Mouse (Mus musculus) MEL-GATA-1-ER (cell line): ENCODE measurements around the gene Sgms2.
"Not testable (repeated sequence)": the region's sequence is repeated elsewhere in the genome, so short reads cannot be mapped to it uniquely, and the experiment has no call there.

Experiments
- DNase-seq: peaks from one replicate; pipeline ENCODE4 v3.0.0-alpha.2; 2012; ENCODE audit warnings: low read depth; ENCODE audit errors: extremely low read depth

Sgms2 gene

DNA sequence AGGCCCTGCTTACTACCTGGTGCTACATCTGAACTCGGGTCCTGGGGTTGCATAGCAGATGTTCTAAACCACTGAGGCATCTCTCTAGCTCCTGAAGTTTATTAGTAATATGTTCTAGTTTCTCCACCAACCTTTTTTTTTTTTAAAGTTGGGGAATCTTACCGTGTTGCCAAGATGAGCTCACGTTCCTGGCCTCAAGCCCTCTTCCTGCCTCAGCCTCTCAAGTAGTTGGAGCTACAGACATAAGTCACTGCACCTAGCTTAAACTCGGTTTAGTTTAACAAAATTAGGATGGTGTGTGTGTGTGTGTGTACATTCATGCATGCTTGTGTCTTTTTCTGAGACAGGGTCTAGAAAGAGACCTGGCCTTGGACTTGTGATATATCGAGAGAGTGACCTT, 132.2 kb downstream of the Sgms2 start:
- no peak for DNase-seq

DNA sequence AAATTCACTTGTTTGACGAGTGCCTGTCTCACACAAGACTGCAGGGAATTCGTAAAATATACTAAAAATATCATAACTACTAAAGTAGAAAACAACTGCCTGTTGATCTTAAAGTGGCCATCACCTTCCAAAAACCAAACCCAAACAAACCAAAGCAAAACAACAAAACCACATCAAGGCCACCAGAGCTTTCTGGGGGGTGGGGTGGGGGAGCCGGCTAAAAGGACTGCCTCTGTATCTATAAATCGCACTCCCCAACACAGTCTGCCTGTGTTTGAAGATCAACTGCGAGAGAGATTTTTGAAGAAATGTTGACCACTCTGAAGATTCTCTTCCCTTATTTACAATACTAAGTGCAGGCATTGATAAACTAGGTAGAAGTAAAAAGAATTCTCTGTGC, 133.0 kb downstream of the Sgms2 start:
- no peak for DNase-seq

DNA sequence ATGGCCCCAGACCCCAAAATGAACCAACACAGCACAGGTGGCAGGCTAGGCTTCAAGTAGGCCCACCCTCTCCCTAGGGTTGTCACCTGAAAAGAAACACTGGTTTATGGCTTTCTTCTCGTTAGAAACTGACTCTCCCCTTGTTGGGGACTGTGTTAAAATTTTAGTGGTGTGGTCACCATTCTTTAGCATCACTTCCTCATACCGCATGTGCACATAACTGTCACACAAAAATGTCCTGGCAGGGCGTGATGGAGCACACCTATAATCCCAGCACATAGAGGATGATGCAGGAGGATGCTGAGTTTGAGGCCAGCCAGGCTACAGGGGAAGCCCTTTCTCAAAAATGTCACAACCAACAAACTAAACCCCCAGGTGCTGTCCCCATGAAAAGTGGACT, 133.6 kb downstream of the Sgms2 start:
- no peak for DNase-seq

DNA sequence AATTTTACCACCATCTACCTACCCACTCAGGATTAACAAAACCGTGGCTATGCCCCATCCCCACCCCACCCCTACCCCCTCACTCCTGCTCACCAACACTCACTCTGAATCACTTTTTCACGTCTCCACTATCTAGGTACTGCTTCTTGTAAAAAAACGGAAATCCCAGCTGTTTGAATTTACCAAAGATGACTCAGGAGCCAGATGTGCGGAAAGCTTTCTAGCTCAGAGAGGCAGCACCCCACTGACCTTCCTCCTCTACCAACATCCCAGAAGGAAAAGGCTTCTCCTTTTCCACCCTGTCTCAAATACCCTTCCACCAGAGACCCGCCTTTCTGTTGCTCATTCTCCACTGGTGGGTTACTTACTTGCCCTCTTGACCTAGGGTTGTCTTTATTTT, 135.2 kb downstream of the Sgms2 start:
- DNase-seq: no peak

DNA sequence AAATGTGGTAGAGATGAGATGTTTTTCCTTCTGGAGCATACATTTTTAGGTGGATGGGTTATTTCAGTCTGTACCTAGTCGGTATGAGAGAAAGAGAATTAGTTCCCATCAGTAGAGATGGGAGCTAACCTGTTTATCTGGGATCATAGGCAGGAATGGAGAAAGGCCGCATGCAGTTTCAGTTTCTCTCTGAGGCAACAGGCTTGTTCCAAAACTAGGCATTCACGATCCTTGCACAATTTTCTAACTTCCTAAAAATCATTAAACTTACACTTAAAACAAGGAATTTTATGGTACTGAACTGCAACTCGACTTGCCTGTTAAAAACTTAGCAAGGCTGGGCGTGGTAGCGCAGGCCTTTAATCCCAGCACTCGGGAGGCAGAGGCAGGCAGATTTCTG, 140.7 kb downstream of the Sgms2 start:
- no peak for DNase-seq

DNA sequence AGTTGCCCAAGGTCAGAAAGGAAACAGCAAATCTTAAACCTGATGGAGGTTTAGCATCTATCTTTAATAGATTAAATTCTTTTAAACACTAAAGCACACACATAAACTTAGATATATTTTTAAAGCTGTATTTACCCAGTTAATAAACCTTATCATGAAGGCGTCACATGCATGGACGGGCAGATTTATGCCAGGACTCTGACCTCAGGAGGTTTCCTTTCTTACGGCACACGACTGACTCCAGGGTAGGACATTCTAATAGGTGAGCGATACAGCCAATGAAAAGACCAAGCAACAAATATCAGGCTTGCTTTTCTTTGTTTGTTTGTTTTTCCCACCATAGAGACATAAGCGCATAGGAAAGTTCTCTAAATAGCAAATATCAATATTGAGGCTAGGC, 142.2 kb downstream of the Sgms2 start:
- no peak for DNase-seq

DNA sequence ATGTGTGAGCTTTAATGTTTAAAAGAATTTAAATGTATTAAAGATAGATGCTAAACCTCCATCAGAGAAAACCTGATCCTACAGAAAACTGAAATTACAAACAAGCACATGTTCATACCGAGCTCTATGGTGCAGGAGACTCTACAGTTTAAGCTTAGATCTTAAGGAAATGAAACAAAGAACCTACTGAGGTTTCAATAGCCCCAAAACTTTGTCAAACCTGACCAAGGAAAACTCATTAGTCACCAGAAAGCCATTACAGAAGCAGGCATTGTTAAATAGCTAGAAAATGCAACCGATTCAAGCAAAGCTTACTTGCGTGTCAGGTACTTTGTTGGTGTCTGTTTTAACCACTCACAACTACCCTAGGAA, 142.6 kb downstream of the Sgms2 start:
- DNase-seq: no peak

DNA sequence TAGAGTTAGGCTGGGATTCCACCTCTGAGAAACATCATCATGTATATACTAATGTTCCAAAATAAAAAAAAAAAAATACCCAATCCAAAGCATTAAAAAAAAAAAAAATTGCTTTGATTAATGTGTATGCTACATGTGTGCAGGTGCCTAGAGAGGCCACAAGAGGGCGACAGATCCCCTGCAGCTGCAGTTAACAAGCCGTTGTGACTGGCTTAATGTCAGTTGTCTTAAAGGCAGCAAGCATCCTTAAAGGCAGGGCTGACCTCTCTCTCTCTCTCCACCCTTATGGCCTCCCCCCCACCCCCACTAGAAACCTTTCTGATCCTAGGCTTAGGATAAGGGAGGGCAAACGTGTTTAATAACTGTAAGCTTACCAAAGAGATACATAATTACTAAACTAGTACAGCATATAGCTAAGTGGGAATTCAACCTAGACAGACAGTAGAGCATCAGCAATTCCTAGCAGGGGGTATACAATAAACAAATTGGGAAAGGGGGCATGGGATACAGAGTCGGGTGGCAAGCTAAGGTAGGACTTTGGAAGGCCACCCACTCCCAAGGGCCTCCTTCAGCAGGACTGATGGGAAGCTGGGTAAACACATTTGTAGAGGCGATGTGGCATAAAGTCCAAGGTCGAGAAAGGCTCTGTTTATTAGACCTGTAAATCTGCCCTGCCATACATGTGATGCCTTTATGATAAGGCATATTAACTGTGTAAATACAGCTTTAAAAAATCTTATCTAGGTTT, 143.2 kb downstream of the Sgms2 start:
- peak; percentile 40 for DNase-seq

DNA sequence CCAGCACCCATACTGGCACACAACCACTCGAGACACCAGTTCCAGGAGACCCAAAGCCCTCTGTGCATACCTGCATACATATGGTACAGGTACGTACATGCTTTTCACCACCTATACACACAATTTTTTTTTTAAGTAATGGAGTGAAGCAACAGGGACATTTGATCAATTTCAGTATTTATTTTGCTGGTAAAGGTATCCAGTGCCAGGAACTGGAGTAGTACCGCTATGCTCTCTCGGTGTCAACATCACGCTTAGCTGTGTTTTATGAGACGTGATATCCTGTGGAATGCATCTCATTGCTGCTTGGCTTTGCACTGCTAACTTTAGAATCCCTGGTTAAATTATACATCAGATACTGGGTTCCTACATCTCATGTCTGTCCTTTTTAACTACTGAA, 145.3 kb downstream of the Sgms2 start:
- no peak for DNase-seq

DNA sequence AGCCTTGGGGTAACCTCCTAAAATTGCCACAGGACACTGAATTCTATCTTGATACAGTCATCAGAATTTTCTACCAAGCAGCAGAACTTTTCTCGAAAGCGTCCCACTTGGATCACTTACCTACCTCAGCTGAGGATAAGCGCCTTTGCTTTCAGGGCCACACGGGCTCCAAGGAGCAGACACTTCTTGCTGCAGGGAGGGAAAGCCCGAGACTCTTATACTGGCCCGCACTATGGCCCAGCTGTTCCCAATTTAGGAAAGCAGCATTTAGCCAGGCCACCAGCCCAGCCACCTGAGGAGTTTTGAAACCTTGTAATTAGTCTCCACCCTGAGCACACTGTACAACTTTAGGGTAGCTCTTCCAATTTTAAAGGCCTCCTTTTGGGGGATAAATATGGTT, 147.9 kb downstream of the Sgms2 start:
- no peak for DNase-seq

DNA sequence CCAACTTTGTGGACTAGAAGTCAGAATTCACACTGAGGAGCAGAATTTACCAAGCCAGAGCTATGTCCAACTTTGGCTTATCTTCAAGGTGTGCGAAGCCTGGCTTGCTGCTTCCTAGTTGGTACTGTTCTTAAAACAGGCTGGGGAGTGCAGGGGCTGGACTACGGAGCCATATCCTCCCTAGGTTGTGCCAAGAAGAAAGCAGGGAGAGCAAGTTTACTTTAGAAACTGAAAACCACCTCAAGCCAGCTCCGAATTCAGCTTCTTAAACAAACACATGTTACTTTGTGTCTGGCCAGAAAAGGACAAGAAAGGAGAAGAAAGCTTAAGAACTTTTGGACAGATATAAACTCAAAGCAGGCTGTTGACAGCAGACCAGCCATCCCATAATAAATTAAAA, 150.3 kb downstream of the Sgms2 start:
- DNase-seq: no peak

DNA sequence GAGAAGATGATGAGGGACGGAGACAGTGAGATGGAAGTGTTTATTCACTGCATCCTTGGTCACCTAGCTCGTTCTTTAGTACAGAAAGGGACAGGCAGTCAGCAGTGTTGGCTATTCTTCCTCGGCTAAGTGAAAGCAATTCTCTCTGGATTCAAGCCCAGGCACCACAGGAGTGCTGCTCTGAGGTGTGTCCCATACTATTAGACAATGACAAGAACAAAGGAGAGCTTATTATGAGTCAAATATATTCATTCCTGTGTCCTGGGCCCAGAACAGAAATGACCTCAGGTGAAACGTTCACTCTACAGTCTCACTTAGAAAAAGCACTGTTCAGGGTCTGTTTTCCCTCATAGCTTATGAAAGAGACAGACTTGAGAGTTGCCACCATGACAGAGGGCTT, 151.9 kb downstream of the Sgms2 start:
- no peak for DNase-seq

DNA sequence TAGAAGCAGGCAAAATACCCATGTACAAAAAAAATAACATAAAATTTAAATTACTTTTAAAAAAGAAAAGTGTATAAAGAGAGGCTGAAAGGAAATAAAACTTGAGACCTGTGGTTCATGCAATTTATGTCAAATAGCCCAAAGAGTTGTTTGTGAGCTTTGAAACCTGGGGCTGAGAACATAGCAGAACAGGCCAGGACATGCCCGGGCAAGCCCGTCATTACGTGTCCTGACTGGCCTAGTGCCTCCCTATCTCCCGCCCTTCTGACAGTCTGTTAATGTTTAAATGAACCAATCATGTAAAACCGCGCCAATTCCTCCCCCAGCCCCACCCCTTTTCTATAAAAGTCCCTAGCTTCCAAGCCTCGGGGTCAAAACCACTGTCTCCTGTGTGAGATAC, 153.5 kb downstream of the Sgms2 start:
- not testable (repeated sequence) for DNase-seq

DNA sequence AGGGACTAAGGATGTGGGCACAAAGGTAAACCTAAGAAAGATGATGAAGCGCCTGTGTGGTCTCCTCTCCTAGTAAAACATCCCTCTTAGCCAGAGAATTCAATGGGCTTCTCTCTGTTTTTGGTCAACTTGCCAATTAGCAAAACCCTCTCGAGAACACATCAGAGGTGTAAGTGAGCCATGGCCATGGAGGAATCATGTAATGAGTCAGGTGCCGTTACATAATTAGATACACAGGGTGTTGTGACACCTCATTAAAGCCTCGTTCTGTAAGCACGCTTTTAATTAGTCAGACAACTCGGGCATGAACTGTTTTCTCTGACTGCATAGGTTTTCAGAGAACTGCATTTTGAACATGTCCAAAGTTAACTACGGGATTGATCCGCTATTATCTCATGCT, 154.6 kb downstream of the Sgms2 start:
- DNase-seq: no peak

DNA sequence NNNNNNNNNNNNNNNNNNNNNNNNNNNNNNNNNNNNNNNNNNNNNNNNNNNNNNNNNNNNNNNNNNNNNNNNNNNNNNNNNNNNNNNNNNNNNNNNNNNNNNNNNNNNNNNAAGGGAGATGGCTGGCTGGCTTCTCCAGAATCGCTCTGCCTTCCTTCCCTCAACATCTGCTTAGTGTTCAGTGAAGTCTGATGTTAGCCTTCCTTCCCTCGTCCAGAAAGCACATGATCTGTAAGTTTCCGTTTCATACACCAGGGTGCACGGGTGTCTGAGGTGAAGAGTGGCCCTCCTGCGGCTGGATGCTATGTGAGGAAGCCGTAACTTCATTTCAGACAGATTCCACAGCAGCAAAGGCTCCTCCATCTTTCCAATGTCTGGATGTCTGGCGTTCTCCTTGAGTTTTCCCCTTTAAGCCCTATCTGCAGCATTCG, 156.1 kb downstream of the Sgms2 start:
- no peak for DNase-seq

DNA sequence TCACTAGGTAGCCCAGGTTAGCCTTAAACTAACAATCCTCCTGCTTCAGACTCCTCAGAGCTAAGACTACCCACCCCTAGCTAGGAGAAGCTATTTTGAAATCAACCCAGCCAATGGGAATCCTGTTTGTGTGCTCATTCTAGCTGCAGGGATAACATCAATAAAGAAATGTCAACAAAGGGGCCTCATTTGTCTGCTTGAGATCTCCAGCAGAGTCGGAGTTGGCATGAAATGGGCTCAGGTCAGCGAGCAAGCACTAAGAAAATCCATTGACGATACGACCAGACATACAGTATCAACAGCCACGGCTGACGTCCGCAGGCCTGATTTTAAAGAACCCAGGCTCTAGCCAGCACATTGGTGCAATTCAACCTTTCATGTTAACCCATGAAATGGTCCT, 164.0 kb downstream of the Sgms2 start:
- DNase-seq: no peak

DNA sequence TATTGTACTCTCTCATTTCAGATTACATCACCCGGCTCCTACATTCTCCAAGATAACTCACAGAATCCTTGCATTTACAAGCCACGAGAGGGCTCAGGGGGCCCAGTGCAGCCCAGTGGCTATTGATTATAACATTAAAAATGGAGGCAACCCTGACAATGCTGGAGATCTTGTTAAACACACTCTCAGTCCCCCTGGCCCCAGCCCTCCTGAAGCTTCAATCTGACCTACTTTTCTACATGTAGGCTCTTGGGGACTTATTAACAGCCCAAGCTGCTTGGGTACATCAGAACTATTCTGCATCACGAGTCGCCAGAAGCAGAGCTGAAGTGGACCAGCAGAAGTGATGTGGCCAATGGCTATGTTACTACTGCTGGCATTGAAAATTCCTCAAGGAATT, 164.6 kb downstream of the Sgms2 start:
- no peak for DNase-seq

DNA sequence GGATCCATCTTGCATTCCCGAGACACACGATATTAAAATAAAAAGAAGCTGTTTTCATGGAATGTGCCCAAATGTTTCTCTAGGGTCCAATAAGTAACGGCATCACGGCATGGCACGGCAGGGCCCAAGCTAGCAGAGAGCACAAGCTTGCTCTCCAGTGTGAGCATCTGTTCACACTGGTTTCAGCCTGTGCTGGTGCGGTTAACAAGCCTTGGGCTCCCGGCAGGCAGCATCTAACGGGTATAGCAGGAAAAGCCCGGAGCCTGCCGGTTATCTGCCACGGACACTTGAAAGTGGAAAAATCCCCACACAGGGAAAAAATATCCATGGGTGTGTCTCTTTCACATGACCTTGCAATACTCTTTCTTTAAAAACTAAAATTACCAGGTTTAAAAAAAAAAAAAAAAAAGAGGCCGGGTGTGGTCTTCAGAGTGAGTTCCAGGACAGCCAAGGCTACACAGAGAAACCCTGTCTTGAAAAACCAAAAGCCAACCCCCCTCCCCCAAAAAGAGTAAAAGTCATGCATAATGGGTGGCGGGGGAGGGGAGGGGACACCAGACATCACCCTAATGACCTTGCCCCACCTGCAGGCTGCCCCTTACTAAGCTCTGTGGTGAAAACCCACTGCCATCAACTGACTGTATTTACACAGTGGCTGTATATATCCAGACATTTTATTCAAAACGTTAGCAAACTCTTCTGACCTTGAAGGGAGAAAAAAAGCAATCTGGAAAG, 169.0 kb downstream of the Sgms2 start:
- no peak for DNase-seq

DNA sequence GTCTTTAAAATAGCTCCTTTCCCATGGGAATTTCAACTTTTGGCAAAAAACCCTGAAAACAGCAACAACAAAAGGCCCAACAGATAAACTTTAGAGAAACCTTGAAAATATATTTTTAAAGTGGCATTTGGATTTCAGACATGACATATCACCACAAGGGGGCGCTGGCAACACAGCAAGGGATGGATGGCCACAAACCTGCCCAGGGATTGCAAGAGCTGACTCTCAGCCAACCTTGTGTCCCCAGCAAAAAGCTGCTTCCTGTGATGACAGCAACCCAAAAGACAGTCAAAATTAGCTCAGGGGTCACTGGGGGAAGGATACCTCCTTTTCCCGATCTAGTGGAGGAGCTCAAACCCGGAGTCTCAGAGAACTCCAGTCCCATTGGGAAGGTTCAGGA, 171.0 kb downstream of the Sgms2 start:
- peak; percentile 43 for DNase-seq

DNA sequence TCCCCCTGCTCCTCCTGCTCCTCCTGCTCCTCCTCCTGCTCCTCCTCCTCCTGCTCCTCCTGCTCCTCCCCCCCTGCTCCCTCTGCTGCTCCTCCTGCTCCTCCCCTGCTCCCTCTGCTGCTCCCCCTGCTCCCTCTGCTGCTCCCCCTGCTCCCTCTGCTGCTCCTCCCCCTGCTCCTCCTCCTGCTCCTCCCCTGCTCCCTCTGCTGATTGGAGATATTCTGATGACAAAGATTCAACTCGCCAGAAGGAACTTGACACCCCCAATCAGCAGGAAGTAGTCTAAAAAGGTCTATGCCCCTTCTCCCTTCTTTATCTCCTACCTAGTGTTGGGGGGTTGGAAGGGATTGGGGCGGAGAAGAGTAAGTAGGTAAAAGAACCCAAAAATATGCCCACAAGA, 173.0 kb downstream of the Sgms2 start:
- no peak for DNase-seq

DNA sequence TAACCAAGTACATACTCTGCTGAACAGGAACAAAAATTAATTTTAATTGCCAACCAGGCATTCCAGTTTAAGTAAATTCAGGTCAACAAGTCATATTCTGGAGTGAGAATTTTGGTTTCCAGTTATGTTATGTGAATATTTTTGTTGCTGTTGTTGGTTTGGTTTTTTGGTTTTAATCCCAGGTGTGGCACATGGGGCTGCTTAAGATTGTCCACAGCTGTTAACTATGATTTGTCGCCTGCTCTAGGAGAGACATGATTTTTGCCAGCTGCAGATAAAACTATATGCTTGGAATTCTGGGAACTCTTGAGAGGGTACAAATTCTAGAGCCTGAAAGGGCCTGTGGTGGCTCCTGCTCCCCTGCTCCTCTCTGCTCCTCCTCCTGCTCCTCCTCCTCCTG, 174.1 kb downstream of the Sgms2 start:
- DNase-seq: no peak

DNA sequence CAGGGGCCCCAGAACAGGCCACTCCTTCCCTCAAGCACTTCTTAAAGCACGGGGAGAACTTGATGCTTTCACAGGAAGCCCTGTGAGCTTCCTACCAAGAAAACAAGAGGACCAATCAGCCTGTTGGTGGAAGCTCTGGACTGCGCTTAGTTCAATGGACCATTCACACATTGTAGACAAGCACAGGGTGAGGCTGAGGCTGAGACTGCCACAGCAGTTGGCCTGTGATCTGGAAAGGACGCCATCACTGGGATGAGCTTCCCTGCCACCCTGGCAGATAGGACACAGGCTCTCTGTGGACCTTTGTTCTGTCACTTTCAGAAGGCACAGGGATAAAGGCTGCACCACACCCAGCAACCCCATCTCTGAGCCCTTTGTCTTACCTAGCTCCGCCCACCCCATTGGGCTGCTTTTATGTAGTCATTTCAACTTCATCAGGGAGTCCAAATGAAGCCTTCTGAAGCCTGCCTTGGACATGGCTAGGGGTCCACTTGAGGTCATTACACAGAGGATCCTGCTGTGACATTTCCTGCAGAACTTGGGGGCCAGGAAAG, 175.2 kb downstream of the Sgms2 start:
- DNase-seq: no peak

DNA sequence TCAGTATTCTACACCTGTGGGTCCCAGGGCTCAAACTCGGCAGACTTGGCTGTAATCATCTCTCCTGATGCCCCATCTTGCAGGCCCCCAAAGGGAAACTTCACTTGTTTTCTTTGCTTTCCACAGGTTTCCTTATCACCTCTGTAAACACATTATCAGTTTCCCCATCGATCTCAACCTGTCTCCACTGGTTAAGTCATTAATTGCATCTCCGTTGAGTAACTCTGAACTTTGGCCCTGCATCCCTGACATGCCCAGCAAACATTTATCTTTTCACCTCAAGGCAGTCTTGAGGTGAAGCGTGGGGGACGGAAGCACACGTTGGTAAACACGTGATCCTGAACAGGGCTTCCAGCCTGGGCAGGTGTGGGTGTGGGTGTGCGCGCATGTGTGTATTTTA, 178.9 kb downstream of the Sgms2 start:
- no peak for DNase-seq
